Mouse (Mus musculus): Measurements from ENCODE around the gene Selenom.

Selenom gene

GRCm38 (mm10) chr11:3531634-3532033 is 17.1 kb downstream of the Selenom start:
- DNase-seq (ENCODE audit: low read depth) = no peak

DNA sequence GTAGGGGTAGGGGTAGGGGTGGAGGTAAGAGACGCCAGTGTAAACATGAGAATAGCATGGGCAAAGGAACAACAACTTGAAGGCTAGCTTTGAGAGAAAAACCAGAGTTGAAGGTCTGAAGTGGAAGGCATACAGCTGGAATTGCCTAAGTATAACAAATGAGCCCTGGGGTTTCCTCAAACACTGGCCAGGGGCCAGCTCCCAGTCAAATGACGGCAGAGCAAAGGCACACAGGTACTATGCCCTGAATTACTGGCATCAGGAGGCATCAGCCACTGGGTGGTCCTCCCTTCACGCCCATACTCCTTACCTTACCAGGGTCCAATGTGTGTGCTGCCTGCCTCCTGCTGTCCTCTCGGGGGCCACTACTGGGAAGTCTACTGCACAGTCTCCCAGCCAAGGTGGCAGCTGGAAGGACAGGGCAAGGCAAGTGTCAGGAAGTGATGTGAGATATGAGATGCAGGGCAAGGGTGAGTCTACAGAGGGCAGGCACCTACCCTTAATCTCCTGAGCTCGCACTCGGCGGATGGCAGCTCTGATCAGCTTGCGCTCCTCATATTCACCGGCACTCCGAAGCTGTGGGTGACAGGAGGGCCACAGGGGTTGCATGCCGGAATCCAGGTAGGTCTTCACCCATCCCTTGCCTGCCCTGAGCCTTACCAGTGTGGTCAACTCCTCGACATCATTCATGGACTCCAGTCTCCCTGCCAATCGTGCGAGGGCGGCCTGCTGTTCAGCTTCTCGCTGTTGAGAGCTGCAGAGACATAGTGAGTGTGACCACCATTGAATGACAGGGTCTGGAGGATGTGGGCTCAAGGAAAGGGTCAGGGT is 17.8 kb downstream of the Selenom start:
- DNase-seq (ENCODE audit: low read depth) = no peak

GRCm38 (mm10) chr11:3533406-3533932 is 19.0 kb downstream of the Selenom start:
- DNase-seq (ENCODE audit: low read depth) = no peak

- peak; percentile 29 for DNase-seq (ENCODE audit: low read depth)
These were observed 20.5 kb downstream of the Selenom start for GRCm38 (mm10) chr11:3534956-3535355.

DNA sequence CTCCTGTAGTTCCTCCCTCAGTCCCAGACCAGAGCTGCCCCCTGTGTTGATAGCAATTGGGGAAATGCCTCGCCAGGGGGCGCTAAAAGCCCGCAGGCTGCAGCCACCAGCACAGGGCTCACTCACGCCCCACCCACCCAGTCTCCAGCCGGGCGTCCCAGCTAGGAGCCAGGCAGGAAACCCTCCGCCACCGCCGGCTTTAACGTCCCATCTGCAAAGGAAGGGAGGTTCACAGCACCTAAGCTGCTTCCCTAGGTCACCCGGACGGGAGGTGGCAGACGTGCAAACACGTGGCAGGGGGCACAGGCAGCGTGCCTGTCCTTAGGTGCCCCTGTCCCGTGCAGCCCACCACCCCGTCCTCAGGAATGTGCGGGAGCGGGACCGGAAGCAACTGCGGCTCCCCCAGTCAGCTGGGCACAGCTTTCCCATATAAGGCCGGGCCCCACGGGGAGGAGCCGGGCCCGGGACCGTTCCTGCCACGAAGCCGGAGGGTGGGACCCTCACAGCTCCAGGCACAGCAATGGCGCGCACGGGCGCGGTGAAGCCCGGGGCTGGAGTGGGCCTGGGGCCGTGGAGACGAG is 21.0 kb downstream of the Selenom start:
- peak; percentile 95 for DNase-seq (ENCODE audit: low read depth)

DNA sequence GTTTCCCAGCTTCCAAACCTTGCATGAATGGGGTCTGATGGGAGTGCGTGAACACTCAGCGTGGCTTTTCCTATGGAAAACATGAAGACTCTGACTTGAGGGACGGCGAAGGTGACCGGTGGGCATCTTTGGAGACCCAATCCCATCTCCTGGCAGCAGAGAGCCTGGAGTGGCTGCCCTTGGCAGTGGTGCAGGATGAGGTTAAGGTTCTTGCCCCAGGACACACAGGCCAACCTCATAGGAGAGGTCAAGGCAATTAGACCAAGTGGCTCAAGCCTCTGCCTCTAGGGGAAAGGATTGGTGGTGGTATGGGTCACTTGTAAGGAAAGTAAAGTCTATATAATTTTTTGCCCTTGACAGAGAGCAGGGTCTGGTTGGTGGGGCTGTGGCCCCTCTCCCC is 21.6 kb downstream of the Selenom start:
- DNase-seq (ENCODE audit: low read depth) = no peak

DNA sequence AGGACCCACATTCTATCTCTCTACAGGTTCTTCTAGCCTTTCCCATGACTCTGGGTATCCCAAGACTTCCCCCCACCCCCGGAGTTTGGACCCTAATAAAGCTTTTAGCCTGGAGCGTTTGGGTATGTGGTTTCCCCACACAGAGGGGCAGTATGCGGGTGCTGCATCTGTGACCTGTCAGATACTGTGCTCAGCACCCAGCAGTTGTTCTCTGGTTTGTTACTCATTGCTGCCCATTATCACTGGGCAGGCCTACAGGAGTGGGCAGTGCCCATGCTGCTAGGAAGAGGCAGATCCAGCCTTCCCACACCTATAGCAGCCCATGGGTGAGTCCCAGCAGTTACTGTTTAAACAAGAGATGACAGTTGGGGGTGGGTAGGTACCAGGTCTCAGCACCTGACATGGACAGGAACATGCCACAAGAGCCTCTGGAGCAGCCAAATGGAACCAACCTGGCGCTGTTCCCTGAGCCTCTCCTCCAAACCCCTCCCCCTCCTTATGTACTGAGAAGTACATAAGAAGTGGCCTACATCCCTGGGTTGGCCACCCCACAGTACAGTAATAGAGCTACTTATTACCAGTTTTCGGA is 22.4 kb downstream of the Selenom start:
- DNase-seq (ENCODE audit: low read depth) = no peak

GRCm38 (mm10) chr11:3537711-3538110 is 23.2 kb downstream of the Selenom start:
- DNase-seq (ENCODE audit: low read depth) = no peak

DNA sequence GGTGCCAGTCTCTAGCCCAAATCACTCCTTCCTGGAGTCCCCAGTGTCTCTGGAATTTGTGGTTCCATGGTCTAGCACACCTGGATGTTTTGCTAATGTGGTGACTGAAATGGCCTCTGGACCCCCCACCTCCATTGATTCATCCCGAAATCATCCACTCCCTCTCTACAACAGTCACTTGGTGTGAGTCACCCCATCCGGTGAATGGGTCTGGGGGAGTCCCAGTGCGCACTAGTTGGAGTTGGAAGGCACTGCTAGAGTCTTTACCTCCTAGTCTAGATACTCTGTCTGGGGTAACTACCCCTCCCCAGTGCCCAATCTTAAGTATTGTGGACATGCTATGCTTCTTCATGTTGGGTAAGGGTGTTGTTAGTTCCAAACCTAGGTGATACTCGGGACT is 23.9 kb downstream of the Selenom start:
- DNase-seq (ENCODE audit: low read depth) = no peak

DNA sequence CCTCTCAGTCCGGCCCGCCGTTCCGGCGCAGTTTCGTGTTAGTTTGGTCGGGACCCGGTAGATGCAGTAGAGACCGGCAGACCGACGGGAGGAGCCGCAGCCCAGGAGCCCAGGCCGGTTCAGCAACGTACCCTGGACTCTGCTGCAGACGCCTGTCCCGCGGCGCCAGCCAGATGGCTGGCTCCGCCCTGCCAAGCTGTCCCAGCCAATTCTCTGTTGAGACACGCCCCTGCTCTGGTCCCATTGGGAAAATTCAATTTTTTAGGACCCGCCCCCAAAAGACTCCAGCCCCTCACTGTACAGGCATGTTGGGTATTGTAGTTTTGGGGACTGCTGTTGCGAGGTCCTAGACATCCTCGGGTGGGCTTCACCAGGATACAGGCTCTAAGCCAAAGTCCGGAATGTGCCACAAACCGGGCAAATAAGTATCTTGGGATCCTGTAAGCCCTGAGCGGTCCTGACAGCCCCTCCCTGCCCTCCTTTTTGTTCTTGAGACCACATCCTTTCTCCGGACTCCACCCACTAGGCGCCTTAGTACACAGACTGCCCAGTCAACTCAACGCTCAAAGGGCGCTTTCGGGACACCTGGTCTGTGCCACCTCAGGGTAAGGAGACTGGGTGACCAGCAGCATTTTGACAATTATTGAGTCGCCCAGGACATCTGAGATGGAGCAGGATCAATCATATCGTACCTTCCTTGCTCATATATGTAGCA is 24.8 kb downstream of the Selenom start:
- DNase-seq (ENCODE audit: low read depth) = peak; percentile 91

DNA sequence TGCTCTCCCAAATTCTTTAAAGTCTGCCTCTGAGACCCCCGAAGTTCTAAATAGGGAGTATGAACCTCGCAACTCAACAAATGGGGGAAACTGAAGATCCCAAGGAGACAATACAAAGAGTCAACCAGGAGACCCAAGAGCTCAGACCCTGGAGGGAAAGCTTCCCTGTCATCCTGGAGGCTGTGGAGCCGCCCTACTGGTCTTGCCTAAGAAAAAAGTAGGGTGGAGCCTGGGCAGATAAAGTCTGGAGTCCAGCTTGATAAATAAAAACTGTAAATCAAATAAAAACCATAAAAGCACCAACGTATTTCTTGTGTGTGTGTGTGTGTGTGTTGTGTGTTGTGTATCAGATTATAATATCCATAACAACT is 25.3 kb downstream of the Selenom start:
- no peak for DNase-seq (ENCODE audit: low read depth)

GRCm38 (mm10) chr11:3540451-3541085 is 26.1 kb downstream of the Selenom start, which contains the start of gene Smtn:
Gene Smtn, minus strand, starts transcription at chr11:3540612.
- no peak for DNase-seq (ENCODE audit: low read depth)

- no peak for DNase-seq (ENCODE audit: low read depth)
These were observed 27.4 kb downstream of the Selenom start for GRCm38 (mm10) chr11:3541932-3542331.

- no peak for DNase-seq (ENCODE audit: low read depth)
These were observed 28.5 kb downstream of the Selenom start for GRCm38 (mm10) chr11:3543001-3543400.

DNA sequence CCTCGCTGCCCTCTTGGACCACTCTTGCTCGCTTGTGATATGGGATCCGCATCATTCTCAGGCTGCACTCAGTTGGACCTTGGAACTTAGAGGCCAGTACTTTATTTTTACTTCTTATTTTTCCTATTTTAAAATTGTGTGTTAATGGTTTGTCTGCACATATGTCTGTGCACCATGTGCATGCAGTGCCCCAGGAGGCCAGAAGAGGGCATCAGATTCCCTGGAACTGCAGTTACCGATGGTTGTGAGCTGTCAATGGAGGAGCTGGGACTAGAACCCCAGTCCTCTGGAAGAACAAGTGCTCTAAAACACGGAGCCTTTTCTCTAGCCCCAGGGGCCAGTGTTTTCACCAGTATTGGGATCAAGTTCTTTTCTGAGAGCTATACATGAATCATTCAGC is 29.9 kb downstream of the Selenom start:
- no peak for DNase-seq (ENCODE audit: low read depth)

DNA sequence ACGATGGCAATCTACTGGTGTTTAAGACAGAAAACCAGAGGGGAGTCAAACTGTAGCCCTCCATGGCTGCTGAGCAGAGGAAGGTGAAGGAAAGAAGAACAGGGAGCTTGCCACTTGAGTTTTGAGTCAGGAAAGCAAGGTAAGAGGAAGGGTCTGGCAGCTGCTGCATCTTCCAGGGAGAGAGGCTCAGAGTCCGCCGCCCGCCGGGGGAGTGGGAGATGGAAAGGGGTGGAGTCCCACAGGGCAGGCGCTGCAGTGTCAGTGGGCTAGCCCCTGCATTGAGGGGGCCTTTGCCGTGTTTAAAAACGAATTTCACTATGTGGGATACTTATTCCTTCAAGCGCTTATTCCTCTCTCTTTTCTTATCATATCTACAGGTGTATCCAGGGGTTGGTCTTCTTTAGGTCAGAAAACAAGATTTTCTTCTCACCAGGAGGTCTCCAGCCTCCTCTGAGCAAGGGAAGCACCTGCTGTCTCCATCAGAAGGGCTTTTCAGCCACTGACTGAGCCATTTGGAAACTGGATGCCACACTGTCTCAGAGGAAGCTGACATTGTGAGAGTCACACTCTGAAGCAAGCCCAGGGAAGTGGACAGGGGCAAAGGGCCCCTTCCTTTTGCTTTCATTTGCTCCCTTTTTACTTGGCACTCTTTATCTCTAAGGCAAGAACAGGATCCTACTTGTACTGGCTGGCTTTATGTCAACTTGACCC is 31.2 kb downstream of the Selenom start:
- no peak for DNase-seq (ENCODE audit: low read depth)

DNA sequence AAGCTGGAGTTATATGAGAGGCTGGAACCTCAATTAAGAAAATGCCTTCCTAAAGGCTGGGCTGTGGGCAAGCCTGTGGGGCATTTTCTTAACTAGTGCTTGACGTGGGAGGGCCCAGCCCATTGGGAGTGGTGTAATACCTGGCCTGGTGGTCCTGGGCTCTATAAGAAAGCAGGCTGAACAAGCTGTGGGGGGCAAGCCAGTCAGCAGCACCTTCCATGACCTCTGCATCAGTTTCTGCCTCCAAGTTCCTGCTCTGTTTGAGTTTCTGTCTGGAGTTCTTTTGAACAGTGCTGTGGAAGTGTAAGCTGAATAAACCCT is 31.7 kb downstream of the Selenom start:
- DNase-seq (ENCODE audit: low read depth) = no peak

- no peak for DNase-seq (ENCODE audit: low read depth)
These were observed 32.6 kb downstream of the Selenom start for GRCm38 (mm10) chr11:3547047-3547446.

DNA sequence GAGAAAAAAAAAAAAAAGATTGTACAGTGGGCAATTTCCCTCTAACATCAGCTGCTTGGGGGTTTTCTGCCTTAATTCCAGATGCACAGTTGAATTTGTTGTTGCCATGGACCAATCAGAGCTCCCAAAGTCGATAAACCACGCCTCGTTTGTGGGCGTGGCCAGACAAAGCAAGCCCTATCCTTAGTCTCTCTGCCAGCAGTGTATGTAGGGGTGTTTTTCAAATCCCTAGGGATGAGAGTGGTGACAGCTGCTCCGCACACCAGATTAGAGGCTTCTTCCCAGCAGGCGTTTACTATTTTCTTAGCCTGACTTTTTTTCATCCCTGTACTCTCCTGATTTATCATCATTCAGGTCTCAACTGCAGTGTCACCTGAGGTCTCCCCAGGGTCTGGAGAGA is 33.5 kb downstream of the Selenom start:
- no peak for DNase-seq (ENCODE audit: low read depth)

DNA sequence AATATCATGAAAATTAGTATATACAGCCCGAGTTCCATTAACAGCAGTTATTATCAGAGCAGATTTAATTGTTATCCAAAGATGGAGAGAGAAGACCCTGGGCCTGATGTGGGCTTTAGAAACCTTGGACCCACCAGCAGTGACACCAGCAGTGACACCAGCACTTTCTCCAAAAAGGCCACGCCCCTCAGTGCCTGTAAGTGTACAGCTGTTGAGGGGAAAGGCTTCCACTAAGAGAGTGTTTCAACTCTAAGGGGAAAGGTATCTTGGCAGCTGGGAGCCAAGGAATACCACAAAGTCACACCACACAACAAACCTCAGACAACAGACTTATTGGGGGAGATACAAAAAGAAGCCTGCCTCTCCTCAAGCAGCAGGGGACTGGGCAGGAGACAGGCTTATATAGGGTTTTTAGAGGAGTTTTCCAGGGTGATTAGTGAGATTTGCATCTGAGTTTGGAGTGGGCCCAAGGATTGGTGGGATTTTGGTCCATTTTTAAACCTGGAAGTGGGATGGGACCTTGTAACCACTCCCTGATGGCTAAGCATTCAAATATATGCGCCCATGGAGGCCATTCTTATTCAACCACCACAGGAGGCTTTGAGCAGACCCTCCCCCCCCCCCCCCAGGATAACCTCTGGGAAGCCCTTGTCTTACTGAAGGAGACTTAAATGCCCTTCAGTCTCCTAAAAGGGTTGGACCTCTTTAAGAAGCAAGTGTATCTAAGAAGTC is 34.2 kb downstream of the Selenom start:
- DNase-seq (ENCODE audit: low read depth) = no peak

- no peak for DNase-seq (ENCODE audit: low read depth)
These were observed 35.3 kb downstream of the Selenom start for GRCm38 (mm10) chr11:3549791-3550190.

Measured in c-Kit-positive CD71-negative TER-119-negative erythroid progenitor cells, embryonic 14.5 days (primary cell).